Mouse (Mus musculus) lung, adult 2 months (tissue): ENCODE measurements around the gene Msl2. TPM values are rescaled to one million over a fixed set of nuclear protein-coding genes. Genes with fewer than 3 reads are reported as not detected.

ENCODE experiments used
- DNase-seq: peaks from one replicate; pipeline ENCODE4 v3.0.0; 2022
- H3K4me1 ChIP-seq: fragments of 200-500 bp; 2 replicates; pipeline ENCODE4 v1.6.1; 2011; ENCODE audit warnings: low read length; ENCODE audit not compliant: control insufficient read depth, insufficient read depth
- H3K4me3 ChIP-seq: fragments of 200-500 bp; replicated peaks from 2 replicates; pipeline ENCODE3; 2011; ENCODE audit warnings: low read depth, mild to moderate bottlenecking, control low read depth, low read length; ENCODE audit errors: extremely low read depth
- CTCF ChIP-seq: fragments of 200-500 bp; IDR thresholded peaks from 2 replicates; pipeline ENCODE4 v1.5.1; 2011; ENCODE audit warnings: mild to moderate bottlenecking, low read length, control low read depth; ENCODE audit not compliant: insufficient read depth
- POLR2A ChIP-seq: fragments of 200-500 bp; IDR thresholded peaks from 2 replicates; pipeline ENCODE4 v1.6.1; 2011; ENCODE audit warnings: low read depth, mild to moderate bottlenecking, control low read depth, low read length, borderline replicate concordance; ENCODE audit errors: extremely low read depth
- WGBS: fragments of 180-500 bp; shearing (Covaris S2); methylation state at CpG from one replicate; pipeline ENCODE4 v1.1.7; 2018; 5-methylcytosine and 5-hydroxymethylcytosine counted together
- polyA plus RNA-seq: library from polyadenylated mRNA; depleted of rRNA; stranded (reverse); fragments of >200 nt; gene quantifications from 2 replicates; pipeline ENCODE4 v1.2.3, GENCODE M21; 2012

Msl2 gene
- polyA plus RNA-seq, 1 experiment: 28.4 TPM

DNA sequence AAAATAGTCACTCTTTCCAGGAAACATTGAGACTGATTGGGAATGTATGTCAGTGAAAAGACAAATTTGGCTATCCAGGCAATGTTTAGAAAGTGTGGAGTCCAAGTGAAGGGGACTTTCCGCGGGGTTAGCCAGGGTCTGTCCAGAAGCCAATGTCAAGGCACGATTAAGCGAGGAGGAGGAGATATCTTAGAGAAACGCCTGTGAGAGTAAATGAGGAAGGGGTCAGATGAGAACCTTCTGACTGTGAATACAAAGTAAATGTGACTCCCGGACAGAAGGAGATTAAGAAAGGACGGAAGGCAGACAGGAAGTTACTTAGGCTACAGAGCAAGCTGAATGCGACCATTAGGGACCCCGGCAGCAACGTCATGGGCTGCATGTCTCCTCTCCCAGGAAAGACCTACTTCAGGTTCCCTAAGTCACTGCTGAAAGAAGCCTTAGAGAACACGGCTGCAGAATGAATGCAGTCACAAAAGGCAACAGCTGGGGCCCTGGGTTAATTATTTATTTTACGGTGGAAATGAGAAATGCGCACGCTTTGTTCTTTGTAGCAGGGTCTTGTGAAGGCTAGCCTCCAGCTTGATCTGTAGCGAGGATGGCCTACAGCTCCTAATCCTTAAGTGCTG is 28.1 kb upstream of the Msl2 start:
- TF ChIP-seq POLR2A (no peak), CTCF (no peak)
- Histone ChIP-seq H3K4me3 (no peak overlapping the region), H3K4me1 (no peaks in the 10 kb centered on the region)
- 24% methylated on average over 15 of the region's 15 CpGs for WGBS
- DNase-seq: no peak

GRCm38 (mm10) chr9:101052007-101052406 is 21.9 kb upstream of the Msl2 start:
- Histone ChIP-seq H3K4me1 (no peaks in the 10 kb centered on the region), H3K4me3 (no peak overlapping the region)
- TF ChIP-seq CTCF (no peak), POLR2A (no peak)
- no peak for DNase-seq
- WGBS: 70% methylated on average over 3 of the region's 3 CpGs

DNA sequence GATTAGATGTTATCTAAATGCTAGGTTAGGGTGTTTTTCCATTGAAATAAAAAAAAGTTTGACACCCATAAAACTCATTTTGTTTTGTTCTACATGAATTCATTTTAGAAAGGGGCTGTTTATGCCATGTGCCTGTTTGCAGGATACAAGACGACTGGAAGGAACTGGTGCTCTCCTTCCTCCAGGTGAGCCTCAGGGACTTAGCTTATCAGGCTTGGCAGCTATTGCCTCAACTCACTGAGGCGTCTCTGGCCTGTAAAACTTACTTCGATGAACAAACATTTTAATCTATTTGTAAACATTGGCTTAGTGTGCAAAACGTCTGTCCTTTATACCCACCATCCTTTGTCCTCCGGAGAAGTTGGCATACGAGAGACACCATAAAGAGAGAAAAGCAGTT is 21.2 kb upstream of the Msl2 start:
- H3K4me3 ChIP-seq: no peak overlapping the region
- 49% methylated on average over 6 of the region's 6 CpGs for WGBS
- H3K4me1 ChIP-seq: no peaks in the 10 kb centered on the region
- TF ChIP-seq CTCF (no peak), POLR2A (no peak)
- no peak for DNase-seq

- no peak for DNase-seq
- TF ChIP-seq CTCF: no peak
- TF ChIP-seq POLR2A: no peak
- WGBS: 78% methylated on average over 14 of the region's 14 CpGs
- no peaks in the 10 kb centered on the region for H3K4me1 ChIP-seq
- H3K4me3 ChIP-seq: no peak overlapping the region
Measured at GRCm38 (mm10) chr9:101053279-101053678, 20.6 kb upstream of the Msl2 start.

DNA sequence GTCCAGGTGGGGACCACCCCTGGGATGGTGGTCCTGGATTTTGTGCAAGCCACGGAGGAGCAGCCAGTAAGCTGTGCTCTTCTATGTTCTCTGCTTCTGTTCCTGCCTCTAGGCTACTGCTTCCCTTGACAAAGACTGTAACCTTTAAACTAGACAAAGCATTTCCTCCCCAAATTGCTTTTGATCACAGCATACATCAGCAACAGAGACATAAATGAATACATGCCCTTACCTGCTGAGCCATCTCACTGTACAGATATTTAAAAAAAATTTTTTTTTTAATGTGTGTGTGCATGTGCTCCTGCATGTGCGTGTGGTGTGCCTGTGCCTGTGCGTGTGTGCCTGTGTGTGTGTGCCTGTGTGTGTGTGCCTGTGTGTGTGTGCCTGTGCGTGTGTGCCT is 16.7 kb upstream of the Msl2 start:
- no peak for DNase-seq
- no peaks in the 10 kb centered on the region for H3K4me1 ChIP-seq

DNA sequence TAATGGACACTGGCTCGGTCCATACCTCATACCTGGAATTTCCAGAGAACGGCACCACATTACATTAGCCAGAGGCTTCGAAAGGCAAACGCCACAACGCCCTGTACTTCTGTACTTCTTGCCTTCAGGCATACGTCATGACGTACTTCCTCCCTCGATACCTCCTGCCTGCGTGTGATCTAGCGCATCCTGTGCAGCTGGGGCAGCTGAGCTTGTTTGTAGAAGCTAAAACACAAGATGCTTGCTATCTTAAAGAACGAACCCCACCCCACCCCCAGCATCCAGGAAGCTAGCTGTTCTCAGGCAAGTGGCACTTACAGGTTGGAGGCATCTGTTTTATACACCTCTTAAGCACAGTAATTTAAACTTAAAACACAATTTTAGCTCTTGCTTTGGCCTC is 12.9 kb upstream of the Msl2 start:
- TF ChIP-seq CTCF (no peak), POLR2A (no peak)
- no peak for DNase-seq
- no peaks in the 10 kb centered on the region for H3K4me1 ChIP-seq
- 49% methylated on average over 11 of the region's 11 CpGs for WGBS
- no peak overlapping the region for H3K4me3 ChIP-seq

More for the DNA sequence above, 16.7 kb upstream of the Msl2 start:
- no peak for TF ChIP-seq POLR2A
- TF ChIP-seq CTCF: no peak
- H3K4me3 ChIP-seq: no peak overlapping the region
- 91% methylated on average over 4 of the region's 4 CpGs for WGBS

- DNase-seq: no peak
- Histone ChIP-seq H3K4me3 (no peak overlapping the region), H3K4me1 (no peaks in the 10 kb centered on the region)
- TF ChIP-seq POLR2A (no peak), CTCF (no peak)
- WGBS: 54% methylated on average over 6 of the region's 6 CpGs
Measured at GRCm38 (mm10) chr9:101062253-101062780, 11.6 kb upstream of the Msl2 start.

- no peaks in the 10 kb centered on the region for H3K4me1 ChIP-seq
- 77% methylated on average over 3 of the region's 3 CpGs for WGBS
- H3K4me3 ChIP-seq: no peak overlapping the region
- TF ChIP-seq CTCF: no peak
- TF ChIP-seq POLR2A: no peak
- DNase-seq: no peak
Measured at GRCm38 (mm10) chr9:101065076-101065602, 8.8 kb upstream of the Msl2 start.

- no peak overlapping the region for H3K4me3 ChIP-seq
- 99% methylated on average over 3 of the region's 3 CpGs for WGBS
- DNase-seq: no peak
- TF ChIP-seq POLR2A (no peak), CTCF (no peak)
- no peaks in the 10 kb centered on the region for H3K4me1 ChIP-seq
Measured at GRCm38 (mm10) chr9:101069781-101070180, 4.1 kb upstream of the Msl2 start.

- WGBS: 41% methylated on average over 5 of the region's 5 CpGs
- no peak for TF ChIP-seq POLR2A
- no peak for TF ChIP-seq CTCF
- H3K4me1 ChIP-seq: peaks cover 1% of the 10 kb centered on the region
- no peak for DNase-seq
- H3K4me3 ChIP-seq: no peak overlapping the region
Measured at GRCm38 (mm10) chr9:101072506-101072905, 1.4 kb upstream of the Msl2 start.
